Mouse (Mus musculus) forebrain, embryonic 13.5 days (tissue): ENCODE data around the gene Vmn2r77. TPM values are rescaled to one million over a fixed set of nuclear protein-coding genes. Genes with fewer than 3 reads are reported as not detected.
"Not testable (repeated sequence)": the region's sequence is repeated elsewhere in the genome, so short reads cannot be mapped to it uniquely, and the experiment has no call there.

ENCODE experiments used
- ATAC-seq: fragments of 200-750 bp; cut with Nextera tagmentation; 2 replicates; pipeline ENCODE4 v1.8.0; 2017
- H3K27ac ChIP-seq: fragments of 300-500 bp; sonication (generic); 2 replicates; pipeline ENCODE4 v1.5.1; 2015; ENCODE audit warnings: inconsistent platforms, mild to moderate bottlenecking, moderate library complexity
- H3K27me3 ChIP-seq: fragments of 300-500 bp; sonication (generic); 2 replicates; pipeline ENCODE4 v1.6.1; 2015; ENCODE audit warnings: mild to moderate bottlenecking, inconsistent platforms
- H3K36me3 ChIP-seq: fragments of 300-500 bp; sonication (generic); 2 replicates; pipeline ENCODE4 v1.6.1; 2015; ENCODE audit warnings: mild to moderate bottlenecking, inconsistent platforms; ENCODE audit not compliant: poor library complexity, severe bottlenecking
- H3K4me1 ChIP-seq: fragments of 300-500 bp; sonication (generic); 2 replicates; pipeline ENCODE4 v1.6.1; 2015; ENCODE audit warnings: inconsistent platforms
- H3K4me2 ChIP-seq: fragments of 300-500 bp; sonication (generic); 2 replicates; pipeline ENCODE4 v1.6.1; 2015; ENCODE audit warnings: inconsistent platforms, mild to moderate bottlenecking, moderate library complexity
- H3K4me3 ChIP-seq: fragments of 300-500 bp; sonication (generic); 2 replicates; pipeline ENCODE4 v1.5.1; 2015; ENCODE audit warnings: mild to moderate bottlenecking, inconsistent platforms
- H3K9ac ChIP-seq: fragments of 300-500 bp; sonication (generic); 2 replicates; pipeline ENCODE4 v1.6.1; 2015; ENCODE audit warnings: mild to moderate bottlenecking, inconsistent platforms
- H3K9me3 ChIP-seq: fragments of 300-500 bp; sonication (generic); replicated peaks from 2 replicates; pipeline ENCODE4 v1.6.1; 2016; ENCODE audit warnings: inconsistent platforms
- WGBS: fragments of 180-500 bp; shearing (Covaris S2); methylation state at CpG from one replicate; pipeline ENCODE4 v1.1.7; 2015; 5-methylcytosine and 5-hydroxymethylcytosine counted together
- polyA plus RNA-seq: library from polyadenylated mRNA; unstranded; fragments of >200 nt; fragmentation: Nextera tagmentation; extraction: Ambion mirVana; gene quantifications from 2 replicates; pipeline ENCODE4 v1.2.1, GENCODE M21; 2015

The Vmn2r77 gene
- polyA plus RNA-seq: not detected in 2 replicates

- no peaks in the 10 kb centered on the region for H3K27me3 ChIP-seq
- H3K9me3 ChIP-seq: no peaks in the 10 kb centered on the region
- ATAC-seq: no peak
These were observed at the start of gene Vmn2r77 for GRCm38 (mm10) chr7:86794727-86795126. TSS of gene Vmn2r77 (plus strand) at chr7:86795027.

GRCm38 (mm10) chr7:86760751-86761150, 34.1 kb upstream of the Vmn2r77 start:
- Histone ChIP-seq H3K4me1 (no peaks in the 10 kb centered on the region), H3K4me3 (no peak overlapping the region), H3K27ac (no peak overlapping the region), H3K9ac (no peak overlapping the region), H3K4me2 (no peak overlapping the region), H3K27me3 (no peaks in the 10 kb centered on the region), H3K36me3 (no peaks in the 10 kb centered on the region), H3K9me3 (no peaks in the 10 kb centered on the region)
- 79% methylated on average over 1 of the region's 1 CpGs for WGBS
- ATAC-seq: no peak

More at GRCm38 (mm10) chr7:86794727-86795126, at the start of gene Vmn2r77:
- H3K4me3 ChIP-seq: no peak within 1 kb of the TSS
- H3K4me1 ChIP-seq: no peaks in the 10 kb centered on the region
- H3K9ac ChIP-seq: no peak within 1 kb of the TSS
- no peaks in the 10 kb centered on the region for H3K36me3 ChIP-seq
- no peak within 1 kb of the TSS for H3K4me2 ChIP-seq
- H3K27ac ChIP-seq: no peak within 1 kb of the TSS

DNA sequence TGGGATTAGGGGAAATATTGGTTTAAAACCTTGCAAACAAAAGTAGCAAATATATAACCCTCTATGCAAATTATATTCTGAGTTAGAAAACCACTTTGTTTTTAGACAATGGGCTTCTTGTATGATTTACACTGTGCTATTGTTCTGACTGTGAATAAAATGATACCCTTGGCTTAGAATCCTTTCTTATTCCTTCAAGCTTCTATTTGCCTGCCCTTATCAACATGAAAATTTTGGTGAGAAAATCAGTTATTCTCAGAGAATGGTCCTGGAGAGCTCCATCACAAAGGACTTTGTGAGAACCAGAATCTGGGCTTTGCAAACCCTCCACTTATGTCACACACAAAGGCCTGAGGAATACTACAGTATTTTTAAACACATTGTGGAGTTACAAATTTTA, 30.2 kb upstream of the Vmn2r77 start:
- Histone ChIP-seq H3K4me1 (no peaks in the 10 kb centered on the region), H3K9ac (no peak overlapping the region), H3K36me3 (no peaks in the 10 kb centered on the region), H3K27ac (no peak overlapping the region), H3K27me3 (no peaks in the 10 kb centered on the region), H3K9me3 (no peaks in the 10 kb centered on the region), H3K4me2 (no peak overlapping the region), H3K4me3 (no peak overlapping the region)
- no peak for ATAC-seq

DNA sequence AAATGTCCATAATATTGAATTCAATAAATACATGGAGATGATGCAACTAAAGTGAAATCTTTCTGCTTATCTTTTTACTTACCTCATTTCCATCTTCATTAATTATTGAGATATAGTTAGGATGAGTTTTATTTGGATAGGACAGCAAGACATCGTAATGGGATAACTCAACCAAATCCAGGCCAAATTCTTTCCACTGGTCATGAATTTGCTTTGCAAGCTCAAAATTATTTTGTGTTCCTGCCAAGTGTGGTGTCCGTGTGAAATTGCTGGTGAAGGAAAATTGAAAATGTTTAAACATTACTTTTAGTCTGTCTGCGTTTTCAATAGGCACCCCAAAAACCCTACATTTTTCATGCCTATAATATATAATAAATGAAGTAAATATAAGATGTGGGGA, 23.2 kb upstream of the Vmn2r77 start:
- Histone ChIP-seq H3K9me3 (no peaks in the 10 kb centered on the region), H3K9ac (no peak overlapping the region), H3K4me2 (no peak overlapping the region), H3K27me3 (no peaks in the 10 kb centered on the region), H3K27ac (no peak overlapping the region), H3K4me1 (peaks cover 8% of the 10 kb centered on the region), H3K4me3 (no peak overlapping the region), H3K36me3 (no peaks in the 10 kb centered on the region)
- 94% methylated on average over 3 of the region's 3 CpGs for WGBS
- no peak for ATAC-seq

- peak; percentile 78 for ATAC-seq
- no peaks in the 10 kb centered on the region for H3K9me3 ChIP-seq
- H3K4me2 ChIP-seq: peak within 1 kb of the TSS; percentile 54
- H3K4me1 ChIP-seq: peaks cover 8% of the 10 kb centered on the region
- H3K36me3 ChIP-seq: no peaks in the 10 kb centered on the region
- 3% methylated on average over 11 of the region's 11 CpGs for WGBS
- no peak within 1 kb of the TSS for H3K27ac ChIP-seq
- no peaks in the 10 kb centered on the region for H3K27me3 ChIP-seq
- H3K9ac ChIP-seq: no peak within 1 kb of the TSS
- peak within 1 kb of the TSS; percentile 28 for H3K4me3 ChIP-seq
These were observed 19.1 kb upstream of the Vmn2r77 start, which contains the start of gene Folh1 for GRCm38 (mm10) chr7:86775617-86776325. TSS of gene Folh1 (minus strand) at chr7:86775943.

DNA sequence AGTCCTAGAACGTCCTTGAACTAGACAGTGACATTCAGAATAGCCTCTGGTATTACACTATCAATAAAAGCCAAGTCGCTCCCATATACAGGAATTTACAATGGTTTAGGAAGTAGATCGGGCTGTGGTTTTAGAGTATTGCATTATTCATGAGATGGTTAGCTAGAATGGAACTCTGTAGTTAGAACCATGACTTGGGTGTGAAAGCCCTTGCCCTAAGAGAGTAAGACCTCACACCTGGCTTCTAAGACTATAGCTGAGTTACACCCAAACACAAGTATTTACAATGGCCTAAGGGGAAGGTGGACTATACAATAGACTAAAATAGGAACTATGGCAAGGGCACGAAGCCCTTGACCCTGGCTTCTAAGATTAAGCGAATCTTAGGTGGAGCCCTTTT, 20.4 kb downstream of the Vmn2r77 start:
- H3K27me3 ChIP-seq, H3K36me3 ChIP-seq, H3K4me2 ChIP-seq, H3K27ac ChIP-seq, H3K9ac ChIP-seq, H3K4me3 ChIP-seq, H3K9me3 ChIP-seq, ATAC-seq, H3K4me1 ChIP-seq: not testable (repeated sequence)
- WGBS: 90% methylated on average over 5 of the region's 5 CpGs

- ATAC-seq, H3K36me3 ChIP-seq, H3K27ac ChIP-seq, H3K27me3 ChIP-seq, H3K4me1 ChIP-seq, H3K4me2 ChIP-seq, H3K9ac ChIP-seq, H3K4me3 ChIP-seq, H3K9me3 ChIP-seq: not testable (repeated sequence)
- WGBS: 77% methylated on average over 6 of the region's 6 CpGs
These were observed 20.9 kb downstream of the Vmn2r77 start for GRCm38 (mm10) chr7:86815716-86816115.

GRCm38 (mm10) chr7:86816466-86816865, 21.6 kb downstream of the Vmn2r77 start:
- no peak overlapping the region for H3K27ac ChIP-seq
- H3K4me2 ChIP-seq: no peak overlapping the region
- H3K4me1 ChIP-seq: no peaks in the 10 kb centered on the region
- H3K9ac ChIP-seq: no peak overlapping the region
- H3K9me3 ChIP-seq: no peaks in the 10 kb centered on the region
- no peaks in the 10 kb centered on the region for H3K27me3 ChIP-seq
- WGBS: 81% methylated on average over 1 of the region's 1 CpGs
- no peak overlapping the region for H3K4me3 ChIP-seq
- no peak for ATAC-seq
- no peaks in the 10 kb centered on the region for H3K36me3 ChIP-seq

Other genes with a start within 250 kb of the Vmn2r77 start
- not detected in 2 replicates for gene Olfr295, start 211.2 kb upstream of the Vmn2r77 start, polyA plus RNA-seq
- gene Olfr294, start 178.4 kb upstream of the Vmn2r77 start, polyA plus RNA-seq: not detected in 2 replicates
- not detected in 2 replicates for gene Olfr293, start 146.0 kb upstream of the Vmn2r77 start, polyA plus RNA-seq
- gene Olfr292, start 106.7 kb upstream of the Vmn2r77 start, polyA plus RNA-seq: not detected in 2 replicates
- gene Folh1, start 19.1 kb upstream of the Vmn2r77 start, polyA plus RNA-seq: 0.21 and 0.35 TPM in 2 replicates
- gene Vmn2r78, start 120.1 kb downstream of the Vmn2r77 start, polyA plus RNA-seq: not detected in 2 replicates
- not detected in 2 replicates for gene Vmn2r79, start 201.1 kb downstream of the Vmn2r77 start, polyA plus RNA-seq